Mouse (Mus musculus) thymus, adult 2 months (tissue): ENCODE measurements around the gene Hip1r. TPM values are rescaled to one million over a fixed set of nuclear protein-coding genes. Genes with fewer than 3 reads are reported as not detected.

Experiments
- DNase-seq: peaks from one replicate; pipeline ENCODE4 v3.0.0; 2021
- H3K27ac ChIP-seq: fragments of 200-500 bp; 2 replicates; pipeline ENCODE4 v1.5.1; 2012; ENCODE audit warnings: low read length, control low read depth; ENCODE audit not compliant: control insufficient read depth, insufficient read depth
- H3K27me3 ChIP-seq: fragments of 200-500 bp; 2 replicates; pipeline ENCODE4 v1.6.1; 2012; ENCODE audit warnings: mild to moderate bottlenecking, low read length, moderate library complexity, mixed read lengths; ENCODE audit not compliant: control insufficient read depth, insufficient read depth
- H3K36me3 ChIP-seq: fragments of 200-500 bp; 2 replicates; pipeline ENCODE4 v1.6.1; 2012; ENCODE audit warnings: mild to moderate bottlenecking, low read length, moderate library complexity; ENCODE audit not compliant: control insufficient read depth, insufficient read depth
- H3K4me1 ChIP-seq: fragments of 200-500 bp; replicated peaks from 2 replicates; pipeline ENCODE4 v1.6.1; 2012; ENCODE audit warnings: low read length; ENCODE audit not compliant: control insufficient read depth, insufficient read depth
- H3K4me3 ChIP-seq: fragments of 200-500 bp; 2 replicates; pipeline ENCODE4 v1.5.1; 2012; ENCODE audit warnings: mild to moderate bottlenecking, low read length, control low read depth, moderate library complexity; ENCODE audit not compliant: control insufficient read depth, insufficient read depth
- CTCF ChIP-seq: fragments of 200-500 bp; IDR thresholded peaks from 2 replicates; pipeline ENCODE4 v1.5.1; 2012; ENCODE audit warnings: mild to moderate bottlenecking, control low read depth, low read length, moderate library complexity, borderline replicate concordance; ENCODE audit not compliant: control insufficient read depth, poor library complexity, insufficient read depth; ENCODE audit errors: extremely low read depth
- POLR2A ChIP-seq: fragments of 200-500 bp; IDR thresholded peaks from 2 replicates; pipeline ENCODE4 v1.6.1; 2012; ENCODE audit warnings: mild to moderate bottlenecking, low read length, control low read depth, moderate library complexity; ENCODE audit not compliant: control insufficient read depth, poor library complexity, insufficient read depth; ENCODE audit errors: extremely low read depth
- WGBS: fragments of 180-500 bp; shearing (Covaris S2); methylation state at CpG from one replicate; pipeline ENCODE4 v1.1.7; 2018; 5-methylcytosine and 5-hydroxymethylcytosine counted together
- polyA plus RNA-seq: library from polyadenylated mRNA; depleted of rRNA; stranded (reverse); fragments of >200 nt; gene quantifications from 2 replicates; pipeline ENCODE4 v1.2.3, GENCODE M21; 2012

Hip1r gene
- polyA plus RNA-seq, 1 experiment: 13.8 TPM

DNA sequence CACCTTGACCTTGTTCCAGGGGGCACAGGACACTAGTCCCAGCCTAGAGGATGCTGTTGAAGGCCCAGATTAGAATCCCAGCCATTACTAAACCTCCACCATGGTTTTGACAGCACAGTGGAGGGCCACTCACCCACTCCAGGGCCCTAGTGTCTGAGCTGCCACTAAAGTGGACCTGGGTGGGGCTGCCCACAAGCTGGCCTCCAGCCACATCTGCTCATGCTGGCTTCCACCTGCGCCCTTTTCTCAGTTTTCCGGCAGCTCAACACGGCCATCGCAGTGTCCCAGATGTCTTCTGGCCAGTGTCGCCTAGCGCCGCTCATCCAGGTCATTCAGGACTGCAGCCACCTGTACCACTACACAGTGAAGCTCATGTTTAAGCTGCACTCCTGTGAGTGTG is 21.0 kb downstream of the Hip1r start:
- Histone ChIP-seq H3K27ac (no peak overlapping the region), H3K36me3 (no peaks in the 10 kb centered on the region), H3K27me3 (no peaks in the 10 kb centered on the region), H3K4me3 (no peak overlapping the region), H3K4me1 (no peaks in the 10 kb centered on the region)
- no peak for TF ChIP-seq CTCF
- no peak for TF ChIP-seq POLR2A
- 97% methylated on average over 7 of the region's 7 CpGs for WGBS
- DNase-seq: no peak

DNA sequence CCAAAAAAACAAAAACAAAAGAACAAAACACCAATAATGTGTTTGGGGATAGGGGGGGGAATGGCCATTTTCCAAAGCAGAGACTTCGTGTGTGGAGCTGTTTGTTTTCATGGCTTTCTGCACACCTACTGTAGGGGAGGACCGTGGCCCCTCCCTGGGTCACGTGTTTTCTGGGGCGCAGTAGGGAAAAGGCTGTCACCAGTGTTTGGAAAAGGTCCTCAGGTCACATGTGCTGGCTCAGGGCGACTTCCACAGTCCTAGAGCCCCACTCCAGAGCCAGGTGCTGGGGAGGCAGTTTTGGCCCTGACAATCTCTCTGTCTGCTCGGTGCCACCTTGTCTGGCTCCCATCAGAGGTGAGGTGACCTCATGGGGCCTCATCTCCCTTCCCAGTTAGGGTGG is 22.0 kb downstream of the Hip1r start:
- Histone ChIP-seq H3K27me3 (no peaks in the 10 kb centered on the region), H3K4me3 (no peak overlapping the region), H3K27ac (no peak overlapping the region), H3K4me1 (no peaks in the 10 kb centered on the region), H3K36me3 (no peaks in the 10 kb centered on the region)
- TF ChIP-seq CTCF: no peak
- TF ChIP-seq POLR2A: no peak
- WGBS: 94% methylated on average over 6 of the region's 6 CpGs
- DNase-seq: no peak

DNA sequence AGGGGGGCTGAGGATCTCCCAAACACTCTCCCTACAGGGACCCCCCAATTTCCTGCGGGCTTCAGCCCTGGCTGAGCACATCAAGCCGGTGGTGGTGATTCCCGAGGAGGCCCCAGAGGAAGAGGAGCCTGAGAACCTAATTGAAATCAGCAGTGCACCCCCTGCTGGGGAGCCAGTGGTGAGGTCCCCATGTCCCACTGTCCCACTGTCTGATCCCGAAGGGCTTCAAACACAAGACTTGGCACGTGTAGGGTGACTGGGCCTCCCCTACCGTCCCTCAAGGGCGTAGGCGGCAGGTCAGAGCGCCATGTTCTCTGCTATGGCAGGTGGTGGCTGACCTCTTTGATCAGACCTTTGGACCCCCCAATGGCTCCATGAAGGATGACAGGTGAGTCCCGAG is 22.8 kb downstream of the Hip1r start:
- WGBS: 98% methylated on average over 10 of the region's 10 CpGs
- peak; percentile 27 for DNase-seq
- TF ChIP-seq CTCF: no peak
- TF ChIP-seq POLR2A: no peak
- Histone ChIP-seq H3K4me3 (no peak overlapping the region), H3K36me3 (no peaks in the 10 kb centered on the region), H3K27ac (no peak overlapping the region), H3K4me1 (no peaks in the 10 kb centered on the region; the same call in 1 of the 2 replicates), H3K27me3 (no peaks in the 10 kb centered on the region)

DNA sequence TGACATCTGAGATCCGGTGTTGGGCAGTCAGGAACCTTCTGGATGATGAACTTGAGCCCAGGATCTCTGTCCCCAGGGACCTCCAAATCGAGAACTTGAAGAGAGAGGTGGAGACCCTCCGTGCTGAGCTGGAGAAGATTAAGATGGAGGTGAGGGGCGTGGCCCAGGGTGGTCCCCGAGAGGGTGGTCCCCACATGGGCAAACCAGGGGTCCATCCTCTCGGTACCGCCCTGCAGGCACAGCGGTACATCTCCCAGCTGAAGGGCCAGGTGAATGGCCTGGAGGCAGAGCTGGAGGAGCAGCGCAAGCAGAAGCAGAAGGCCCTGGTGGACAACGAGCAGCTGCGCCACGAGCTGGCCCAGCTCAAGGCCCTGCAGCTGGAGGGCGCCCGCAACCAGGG is 23.3 kb downstream of the Hip1r start:
- no peaks in the 10 kb centered on the region for H3K36me3 ChIP-seq

DNA sequence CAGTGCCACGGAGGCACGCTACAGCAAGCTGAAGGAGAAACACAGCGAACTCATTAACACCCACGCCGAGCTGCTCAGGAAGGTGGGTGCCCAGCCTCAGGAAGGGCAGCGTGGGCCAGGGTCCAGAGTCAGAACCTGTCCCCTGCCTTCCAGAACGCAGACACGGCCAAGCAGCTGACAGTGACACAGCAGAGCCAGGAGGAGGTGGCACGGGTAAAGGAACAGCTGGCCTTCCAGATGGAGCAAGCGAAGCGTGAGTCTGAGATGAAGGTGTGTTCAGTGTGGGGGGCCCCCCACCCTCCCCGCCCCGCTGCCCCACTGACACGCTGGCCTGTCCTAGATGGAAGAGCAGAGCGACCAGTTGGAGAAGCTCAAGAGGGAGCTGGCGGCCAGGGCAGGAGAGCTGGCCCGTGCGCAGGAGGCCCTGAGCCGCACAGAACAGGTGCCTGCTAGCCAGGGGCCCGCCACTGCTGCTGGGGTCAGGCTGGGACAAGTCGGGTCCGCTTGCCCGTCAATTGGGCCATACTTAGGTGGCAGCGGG is 23.9 kb downstream of the Hip1r start:
- H3K4me3 ChIP-seq: no peak overlapping the region
- H3K27me3 ChIP-seq: no peaks in the 10 kb centered on the region
- DNase-seq: no peak
- no peak overlapping the region for H3K27ac ChIP-seq
- WGBS: 96% methylated on average over 24 of the region's 24 CpGs
- no peak for TF ChIP-seq POLR2A
- no peak for TF ChIP-seq CTCF
- H3K4me1 ChIP-seq: no peaks in the 10 kb centered on the region; the same call in 1 of the 2 replicates
- no peaks in the 10 kb centered on the region for H3K36me3 ChIP-seq

More for the DNA sequence above, 23.3 kb downstream of the Hip1r start:
- TF ChIP-seq CTCF (no peak), POLR2A (no peak)
- DNase-seq: no peak
- no peak overlapping the region for H3K4me3 ChIP-seq
- no peaks in the 10 kb centered on the region; the same call in 1 of the 2 replicates for H3K4me1 ChIP-seq
- 96% methylated on average over 14 of the region's 14 CpGs for WGBS
- no peak overlapping the region for H3K27ac ChIP-seq
- H3K27me3 ChIP-seq: no peaks in the 10 kb centered on the region

DNA sequence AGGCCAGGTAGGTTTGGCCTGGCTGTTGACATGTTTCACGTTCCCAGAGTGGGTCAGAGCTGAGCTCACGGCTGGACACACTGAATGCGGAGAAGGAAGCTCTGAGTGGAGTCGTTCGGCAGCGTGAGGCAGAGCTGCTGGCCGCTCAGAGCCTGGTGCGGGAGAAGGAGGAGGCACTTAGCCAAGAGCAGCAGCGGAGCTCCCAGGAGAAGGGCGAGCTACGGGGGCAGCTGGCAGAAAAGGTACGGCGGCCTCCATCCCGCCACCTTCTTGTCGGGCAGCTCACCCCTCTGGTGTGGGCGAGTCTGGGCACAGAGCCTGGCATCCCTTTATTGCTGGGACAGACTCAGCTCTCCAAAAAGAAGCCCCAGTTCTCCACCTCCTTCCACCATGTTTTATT is 24.4 kb downstream of the Hip1r start:
- TF ChIP-seq POLR2A: no peak
- TF ChIP-seq CTCF: no peak
- Histone ChIP-seq H3K36me3 (no peaks in the 10 kb centered on the region), H3K27ac (no peak overlapping the region), H3K27me3 (no peaks in the 10 kb centered on the region), H3K4me1 (peaks cover under 1% of the 10 kb centered on the region; the same call in 1 of the 2 replicates), H3K4me3 (no peak overlapping the region)
- 93% methylated on average over 16 of the region's 16 CpGs for WGBS
- no peak for DNase-seq

DNA sequence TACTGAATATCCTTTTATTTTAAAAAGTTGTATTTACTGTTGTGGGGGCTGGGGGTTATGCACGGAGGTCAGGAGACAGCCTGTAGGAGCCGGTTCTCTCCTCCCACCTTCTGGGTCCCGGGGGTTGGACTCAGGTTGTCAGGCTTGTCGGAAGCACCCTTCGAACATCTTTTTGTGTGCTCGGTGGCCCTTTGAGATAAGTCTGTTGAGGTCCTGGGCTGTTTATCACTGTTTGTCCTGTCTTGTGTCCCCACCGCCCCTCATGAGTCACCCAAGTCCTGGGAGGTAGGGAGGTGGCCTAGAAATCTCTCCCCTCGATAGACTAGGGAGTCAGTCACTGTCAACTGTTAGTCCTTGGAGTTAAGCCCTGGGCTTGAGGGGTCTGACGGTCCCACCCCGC is 24.9 kb downstream of the Hip1r start:
- DNase-seq: no peak
- Histone ChIP-seq H3K27me3 (no peaks in the 10 kb centered on the region), H3K36me3 (no peaks in the 10 kb centered on the region), H3K27ac (no peak overlapping the region), H3K4me3 (no peak overlapping the region), H3K4me1 (peaks cover 3% of the 10 kb centered on the region; the same call in 1 of the 2 replicates)
- TF ChIP-seq CTCF (no peak), POLR2A (no peak)
- 95% methylated on average over 10 of the region's 10 CpGs for WGBS
